Mouse (Mus musculus): ENCODE measurements around the gene Gm20708.

DNA sequence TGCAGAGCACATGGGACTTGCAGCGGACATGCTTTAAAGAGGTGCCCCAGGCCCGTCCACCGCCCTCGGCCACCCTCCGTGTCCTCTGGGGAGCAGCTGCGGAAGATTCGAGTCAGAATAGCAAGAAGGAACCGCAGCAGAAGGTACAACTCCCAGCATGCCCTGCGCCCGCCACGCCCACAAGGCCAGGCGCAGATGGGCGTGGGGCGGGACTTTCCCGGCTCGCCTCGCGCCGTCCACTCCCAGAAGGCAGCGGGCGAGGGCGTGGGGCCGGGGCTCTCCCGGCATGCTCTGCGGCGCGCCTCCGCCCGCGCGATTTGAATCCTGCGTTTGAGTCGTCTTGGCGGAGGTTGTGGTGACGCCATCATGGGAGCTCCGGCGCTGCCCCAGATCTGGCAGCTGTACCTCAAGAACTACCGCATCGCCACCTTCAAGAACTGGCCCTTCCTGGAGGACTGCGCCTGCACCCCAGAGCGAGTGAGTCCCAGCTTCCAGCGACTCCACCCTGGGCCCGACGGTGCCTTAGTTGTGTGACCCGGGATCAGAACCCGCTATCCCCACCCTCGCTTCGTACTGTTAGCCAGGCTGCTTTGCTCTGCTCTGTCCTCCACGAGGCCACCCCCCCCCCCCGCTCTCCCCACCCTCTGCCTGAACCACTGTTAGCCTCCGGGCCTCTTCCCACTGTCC lies 39.7 kb downstream of the Gm20708 start, which contains the start of gene Birc5:
- TF ChIP-seq GATA1 (IDR thresholded peaks at IDR 0.05; ENCODE audit: low read length) (no peak), TAL1 (IDR thresholded peaks at IDR 0.05; ENCODE audit: low read length) (no peak)
